Mouse (Mus musculus): ENCODE results near the gene Nhsl2.

GRCm38 (mm10) chrX:101819163-101819562 lies 30.0 kb upstream of the Nhsl2 start:
- TF ChIP-seq CTCF (IDR thresholded peaks at IDR 0.05; ENCODE audit: low read depth) (peak; percentile 21; the same call in 1 of the 2 replicates), EP300 (IDR thresholded peaks at IDR 0.05; ENCODE audit: low read depth) (no peak)

All from liver, postnatal 0 days (tissue).